Mouse (Mus musculus): ENCODE measurements around the gene Arhgef17.

Gene Arhgef17

GRCm38 (mm10) chr7:100845026-100845400 lies 86.9 kb downstream of the Arhgef17 start:
- DNase-seq (ENCODE audit: low spot score) = no peak

DNA sequence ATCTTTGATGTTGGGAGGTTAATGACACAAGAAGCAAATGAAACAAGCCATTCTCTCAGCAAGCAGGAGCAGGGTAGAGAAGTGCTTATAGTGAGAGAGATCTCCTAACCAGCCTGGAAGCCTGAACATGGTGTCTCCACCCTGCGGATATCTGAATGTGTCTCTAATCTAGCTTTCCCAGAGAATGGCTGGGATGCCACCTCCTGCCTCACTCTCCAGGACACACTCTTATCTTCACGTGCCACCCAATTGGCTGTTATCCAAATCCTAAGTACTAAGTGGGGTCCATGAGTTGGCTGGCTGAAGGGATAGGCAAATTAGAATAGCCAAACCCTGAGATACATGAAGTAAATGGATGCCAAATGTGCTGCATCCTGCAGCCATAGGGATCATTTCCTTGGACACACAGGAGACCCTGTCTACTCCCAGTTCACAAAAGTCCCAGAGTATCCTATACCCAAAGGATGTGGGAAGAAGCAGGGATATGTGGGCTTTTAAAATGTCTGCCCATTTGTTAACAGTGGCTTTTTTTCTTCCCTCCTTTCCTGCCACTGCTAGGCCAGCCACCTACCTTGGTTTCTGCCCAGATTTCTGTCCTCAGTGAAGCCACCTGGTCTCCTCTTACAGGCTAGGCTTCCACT lies 87.4 kb downstream of the Arhgef17 start:
- no peak for DNase-seq (ENCODE audit: low spot score)

DNA sequence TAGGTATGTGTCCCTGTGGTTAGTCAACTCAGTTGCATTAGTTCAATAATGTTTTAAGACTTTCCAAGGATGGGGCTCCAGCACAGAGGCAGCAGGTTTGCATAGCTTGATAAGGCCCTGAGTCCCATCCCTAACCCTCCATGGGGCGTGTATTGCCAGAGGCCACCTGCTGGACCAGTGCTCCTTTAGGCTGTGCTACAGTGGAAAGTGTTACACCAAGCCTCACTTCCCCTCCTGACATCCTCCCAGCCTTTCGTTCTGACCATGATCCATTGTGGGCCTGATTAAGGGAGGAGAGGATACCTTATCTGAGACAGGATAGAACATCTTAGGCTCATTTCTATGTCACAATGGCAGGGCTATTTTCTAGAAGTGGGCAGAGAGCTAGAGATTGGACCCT lies 88.0 kb downstream of the Arhgef17 start:
- DNase-seq (ENCODE audit: low spot score) = no peak

DNA sequence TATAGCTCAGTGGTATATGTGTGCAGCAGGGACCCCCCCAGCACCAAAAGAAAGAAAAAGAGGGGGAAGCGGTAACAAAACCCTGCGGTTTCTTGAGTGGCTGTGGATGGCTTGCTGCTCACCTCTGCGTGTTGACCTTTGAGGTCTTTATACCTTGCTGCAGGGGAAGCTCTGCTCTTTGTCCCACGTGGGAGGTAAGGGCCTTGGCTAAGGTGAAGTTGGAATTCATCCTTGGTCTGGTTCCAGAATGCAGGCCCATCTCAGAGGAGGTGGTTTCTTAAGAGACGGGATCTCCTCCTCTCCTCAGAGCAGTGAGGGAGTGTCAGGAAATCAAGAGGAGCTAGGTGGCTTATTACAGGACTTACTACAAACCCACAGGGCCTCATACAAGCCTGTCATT lies 89.7 kb downstream of the Arhgef17 start:
- no peak for DNase-seq (ENCODE audit: low spot score)

DNA sequence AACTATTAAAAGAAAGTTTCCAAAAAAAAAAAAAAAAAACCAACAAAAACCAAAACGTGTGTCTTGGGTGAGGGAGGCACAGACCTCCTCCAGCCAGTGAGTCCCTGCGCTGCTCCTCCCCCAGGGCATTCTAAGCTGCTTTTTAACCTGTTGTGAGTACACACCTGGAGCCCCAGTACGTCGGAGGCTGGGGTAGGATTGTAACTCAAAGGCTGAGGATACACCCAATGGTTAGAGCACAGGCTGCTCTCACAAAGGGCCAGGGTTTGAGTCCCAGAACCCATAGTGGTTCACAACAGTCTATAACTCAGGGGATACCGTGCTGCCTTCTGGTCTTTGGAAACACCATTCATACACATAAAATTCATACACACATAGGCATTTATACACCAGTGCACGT lies 90.3 kb downstream of the Arhgef17 start:
- DNase-seq (ENCODE audit: low spot score) = no peak

GRCm38 (mm10) chr7:100840906-100841305 lies 91.0 kb downstream of the Arhgef17 start:
- no peak for DNase-seq (ENCODE audit: low spot score)

- DNase-seq (ENCODE audit: low spot score) = no peak
Observed at GRCm38 (mm10) chr7:100839632-100840402, 92.1 kb downstream of the Arhgef17 start.

DNA sequence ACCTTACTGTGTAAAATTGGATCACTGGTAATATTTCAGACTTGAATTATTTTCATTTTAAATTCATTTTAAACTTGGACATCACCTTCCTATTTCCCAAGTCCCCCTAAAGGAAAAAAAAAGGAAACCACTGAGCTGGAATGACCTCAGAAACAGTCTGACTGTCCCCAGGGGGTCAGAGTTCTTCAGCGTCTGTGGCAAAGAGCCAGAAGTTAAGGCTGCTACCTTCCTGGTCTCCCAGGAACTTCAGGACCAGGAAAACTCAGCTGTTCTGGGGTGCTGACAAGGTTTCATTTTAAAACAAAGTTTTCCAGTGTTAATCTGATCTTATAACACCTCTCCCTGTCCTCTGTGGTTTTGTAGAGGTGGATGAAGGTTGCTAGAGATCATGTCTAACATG lies 94.2 kb downstream of the Arhgef17 start:
- no peak for DNase-seq (ENCODE audit: low spot score)

DNA sequence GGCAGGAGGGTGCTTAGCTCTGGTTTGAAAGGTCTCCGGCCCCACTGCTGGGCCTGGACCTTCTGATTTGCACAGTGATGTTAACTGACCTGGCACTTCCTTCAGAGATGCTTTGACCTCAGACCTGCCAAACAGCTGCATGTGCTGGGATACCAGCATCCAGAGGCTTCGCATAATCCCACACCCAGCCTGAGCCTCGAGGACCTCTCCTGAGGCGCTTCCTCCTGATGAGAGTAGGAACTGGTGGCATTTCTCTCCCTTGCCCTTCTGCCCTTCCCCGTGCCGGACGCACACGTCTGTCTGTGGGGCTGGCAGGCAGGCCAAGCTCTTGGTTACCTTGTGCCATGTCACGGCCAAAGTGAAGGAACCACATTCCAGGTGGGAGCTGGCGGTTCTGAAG lies 95.2 kb downstream of the Arhgef17 start:
- DNase-seq (ENCODE audit: low spot score) = no peak

DNA sequence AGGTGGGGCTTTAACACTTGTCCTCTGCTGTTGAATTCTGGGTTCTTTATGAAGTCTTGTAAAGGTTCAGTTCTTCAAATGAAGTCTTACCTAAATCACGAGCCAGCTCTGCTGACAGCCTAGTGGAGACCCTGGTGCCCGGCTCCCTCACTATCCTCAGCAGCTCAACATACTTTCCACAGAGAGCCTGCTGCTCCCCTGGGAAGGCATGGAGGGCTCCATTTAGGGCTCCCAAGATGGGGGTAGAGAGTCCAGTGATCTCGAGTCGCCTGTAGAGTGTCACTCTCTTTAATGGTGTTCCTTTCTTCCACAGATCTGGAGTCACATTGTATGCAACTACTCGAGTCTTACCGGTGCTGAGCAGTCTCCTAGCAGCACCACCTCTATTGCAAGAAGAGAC lies 96.2 kb downstream of the Arhgef17 start:
- no peak for DNase-seq (ENCODE audit: low spot score)

- no peak for DNase-seq (ENCODE audit: low spot score)
Observed at GRCm38 (mm10) chr7:100835168-100835567, 96.7 kb downstream of the Arhgef17 start.

- no peak for DNase-seq (ENCODE audit: low spot score)
Observed at GRCm38 (mm10) chr7:100833859-100834258, 98.0 kb downstream of the Arhgef17 start.

DNA sequence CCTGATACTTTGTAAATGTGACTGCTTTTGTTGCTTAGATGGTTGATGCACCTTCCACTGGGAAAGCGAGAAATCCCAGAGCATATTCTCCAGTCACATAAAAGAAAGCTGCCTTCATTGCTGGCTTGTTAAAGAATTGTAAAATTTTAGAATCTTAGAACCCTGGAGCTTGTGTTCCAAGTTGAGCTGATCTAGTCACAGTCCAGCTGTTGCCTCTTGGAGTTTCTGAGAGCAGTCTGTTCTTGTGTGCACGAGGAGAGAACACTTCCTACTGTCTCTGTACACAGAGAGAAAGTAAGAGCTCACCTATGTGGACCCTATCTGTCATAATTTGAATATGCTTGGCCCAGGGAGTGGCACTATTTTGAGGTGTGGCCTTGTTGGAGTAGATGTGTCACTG lies 103.4 kb downstream of the Arhgef17 start:
- DNase-seq (ENCODE audit: low spot score) = no peak

DNA sequence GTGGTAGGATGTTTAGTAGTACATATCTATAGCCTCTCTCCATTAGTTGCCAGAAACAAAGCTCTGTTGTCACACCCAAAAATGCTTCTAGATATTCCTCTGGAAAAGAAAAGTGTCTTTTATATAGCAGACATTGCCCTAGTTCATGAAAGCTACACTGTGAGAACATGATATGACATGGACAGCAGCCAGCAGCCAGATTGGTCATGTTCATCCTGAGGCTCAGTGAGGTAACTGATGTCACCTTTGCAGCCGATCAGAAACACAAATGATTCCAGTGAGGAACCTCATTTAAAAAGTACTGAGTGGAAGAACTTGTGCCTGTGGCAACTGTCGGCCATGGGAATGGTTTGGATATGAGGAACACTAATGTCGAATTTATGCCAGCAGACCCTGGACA lies 107.2 kb downstream of the Arhgef17 start:
- DNase-seq (ENCODE audit: low spot score) = no peak

Measured in left cerebral cortex, adult 11 months (tissue).